Mouse (Mus musculus) lung, embryonic 14.5 days (tissue): ENCODE measurements around the gene Dhrs13. TPM values are rescaled to one million over a fixed set of nuclear protein-coding genes. Genes with fewer than 3 reads are reported as not detected.
A peak's percentile ranks its signal among the peaks of the same experiment; 100 is the strongest.

Experiments used
- ATAC-seq: fragments of 200-750 bp; cut with Nextera tagmentation; 2 replicates; pipeline ENCODE4 v1.8.0; 2017; ENCODE audit warnings: mild to moderate bottlenecking, moderate TSS enrichment, moderate library complexity; ENCODE audit not compliant: insufficient read depth
- DNase-seq: peaks from one replicate; pipeline ENCODE4 v3.0.0-alpha.2; 2015
- H3K27ac ChIP-seq: fragments of 300-500 bp; sonication (generic); 2 replicates; pipeline ENCODE4 v1.5.1; 2014; ENCODE audit warnings: low read depth, mild to moderate bottlenecking, moderate library complexity
- H3K27me3 ChIP-seq: fragments of 300-500 bp; sonication (generic); 2 replicates; pipeline ENCODE4 v1.6.1; 2014; ENCODE audit warnings: low read length, control low read depth; ENCODE audit not compliant: insufficient read depth
- H3K36me3 ChIP-seq: fragments of 300-500 bp; sonication (generic); 2 replicates; pipeline ENCODE4 v1.6.1; 2014; ENCODE audit warnings: control low read depth; ENCODE audit not compliant: insufficient read depth
- H3K4me1 ChIP-seq: fragments of 300-500 bp; sonication (generic); 2 replicates; pipeline ENCODE4 v1.6.1; 2014; ENCODE audit warnings: antibody characterized with exemption, control low read depth; ENCODE audit not compliant: insufficient read depth
- H3K4me2 ChIP-seq: fragments of 300-500 bp; sonication (generic); 2 replicates; pipeline ENCODE4 v1.6.1; 2014; ENCODE audit warnings: mild to moderate bottlenecking
- H3K4me3 ChIP-seq: fragments of 300-500 bp; sonication (generic); 2 replicates; pipeline ENCODE4 v1.5.1; 2014; ENCODE audit warnings: low read depth, low read length
- H3K9ac ChIP-seq: fragments of 300-500 bp; sonication (generic); 2 replicates; pipeline ENCODE4 v1.6.1; 2014
- H3K9me3 ChIP-seq: fragments of 300-500 bp; sonication (generic); 2 replicates; pipeline ENCODE4 v1.6.1; 2016; ENCODE audit warnings: low read depth, low read length, control low read depth
- CTCF ChIP-seq: IDR thresholded peaks from 2 replicates; pipeline ENCODE4 v1.5.1; 2016; ENCODE audit warnings: antibody characterized with exemption, low read depth
- WGBS: fragments of 180-500 bp; shearing (Covaris S2); extraction: QIAGEN DNeasy Blood & Tissue Kit; methylation state at CpG from one replicate; pipeline ENCODE4 v1.1.7; 2014; 5-methylcytosine and 5-hydroxymethylcytosine counted together
- polyA plus RNA-seq: library from polyadenylated mRNA; unstranded; fragments of >200 nt; fragmentation: Nextera tagmentation; extraction: Ambion mirVana; gene quantifications from 2 replicates; pipeline ENCODE4 v1.2.1, GENCODE M21; 2014

The Dhrs13 gene
- polyA plus RNA-seq, 1 experiment from 2014 or later: 17.7 TPM

- no peak for ATAC-seq
Observed at GRCm38 (mm10) chr11:77989071-77989690, 42.9 kb upstream of the Dhrs13 start.

GRCm38 (mm10) chr11:77995556-77995955 is 36.5 kb upstream of the Dhrs13 start:
- H3K36me3 ChIP-seq: peaks cover 46% of the 10 kb centered on the region
- no peaks in the 10 kb centered on the region for H3K27me3 ChIP-seq
- TF ChIP-seq CTCF: no peak
- H3K4me2 ChIP-seq: no peak overlapping the region
- H3K9ac ChIP-seq: no peak overlapping the region
- 78% methylated on average over 1 of the region's 1 CpGs for WGBS
- no peak overlapping the region for H3K27ac ChIP-seq
- no peak overlapping the region for H3K4me3 ChIP-seq
- DNase-seq (no peak), ATAC-seq (no peak)
- H3K9me3 ChIP-seq: no peaks in the 10 kb centered on the region
- H3K4me1 ChIP-seq: no peaks in the 10 kb centered on the region

More at GRCm38 (mm10) chr11:77989071-77989690, 42.9 kb upstream of the Dhrs13 start:
- Histone ChIP-seq H3K27me3 (no peaks in the 10 kb centered on the region), H3K9ac (no peak overlapping the region), H3K36me3 (peaks cover 54% of the 10 kb centered on the region), H3K4me2 (no peak overlapping the region), H3K27ac (no peak overlapping the region), H3K4me3 (no peak overlapping the region), H3K9me3 (no peaks in the 10 kb centered on the region), H3K4me1 (no peaks in the 10 kb centered on the region)
- WGBS: 84% methylated on average over 13 of the region's 13 CpGs
- no peak for TF ChIP-seq CTCF
- DNase-seq: no peak

GRCm38 (mm10) chr11:78006446-78006845 is 25.6 kb upstream of the Dhrs13 start:
- WGBS: 89% methylated on average over 5 of the region's 5 CpGs
- DNase-seq: no peak
- Histone ChIP-seq H3K27me3 (no peaks in the 10 kb centered on the region), H3K4me1 (no peaks in the 10 kb centered on the region), H3K4me3 (no peak overlapping the region), H3K27ac (no peak overlapping the region), H3K9me3 (no peaks in the 10 kb centered on the region), H3K4me2 (no peak overlapping the region), H3K36me3 (peaks cover 64% of the 10 kb centered on the region), H3K9ac (no peak overlapping the region)
- no peak for TF ChIP-seq CTCF
- ATAC-seq: no peak

GRCm38 (mm10) chr11:78019676-78020075 is 12.4 kb upstream of the Dhrs13 start:
- no peak overlapping the region for H3K4me3 ChIP-seq
- ATAC-seq (peak; percentile 69; the same call in 1 of the 2 replicates), DNase-seq (peak; percentile 93)
- peaks cover 94% of the 10 kb centered on the region for H3K36me3 ChIP-seq
- WGBS: 18% methylated on average over 4 of the region's 4 CpGs
- H3K4me2 ChIP-seq: no peak overlapping the region
- H3K27me3 ChIP-seq: no peaks in the 10 kb centered on the region
- H3K9me3 ChIP-seq: no peaks in the 10 kb centered on the region
- peak; percentile 94 for TF ChIP-seq CTCF
- H3K9ac ChIP-seq: no peak overlapping the region
- H3K27ac ChIP-seq: no peak overlapping the region
- H3K4me1 ChIP-seq: no peaks in the 10 kb centered on the region

GRCm38 (mm10) chr11:78023607-78024006 is 8.5 kb upstream of the Dhrs13 start:
- Histone ChIP-seq H3K4me3 (no peak overlapping the region), H3K9ac (no peak overlapping the region), H3K27me3 (no peaks in the 10 kb centered on the region), H3K4me2 (no peak overlapping the region), H3K27ac (no peak overlapping the region), H3K9me3 (no peaks in the 10 kb centered on the region), H3K36me3 (peaks cover 92% of the 10 kb centered on the region), H3K4me1 (no peaks in the 10 kb centered on the region)
- peak; percentile 42 for TF ChIP-seq CTCF
- DNase-seq (peak; percentile 48), ATAC-seq (no peak)
- 80% methylated on average over 8 of the region's 8 CpGs for WGBS

- DNase-seq (no peak), ATAC-seq (no peak)
- Histone ChIP-seq H3K9me3 (no peaks in the 10 kb centered on the region), H3K27ac (no peak overlapping the region), H3K36me3 (peaks cover 56% of the 10 kb centered on the region), H3K4me3 (no peak overlapping the region), H3K9ac (no peak overlapping the region), H3K27me3 (no peaks in the 10 kb centered on the region), H3K4me1 (0 out of 2 replicates have a peak, but pooled peaks cover 4% of the 10 kb centered on the region), H3K4me2 (no peak overlapping the region)
- WGBS: 87% methylated on average over 8 of the region's 8 CpGs
- no peak for TF ChIP-seq CTCF
Observed at GRCm38 (mm10) chr11:78029240-78029639, 2.8 kb upstream of the Dhrs13 start.

GRCm38 (mm10) chr11:78030600-78030999 is 1.5 kb upstream of the Dhrs13 start:
- no peak for TF ChIP-seq CTCF
- Histone ChIP-seq H3K4me1 (0 out of 2 replicates have a peak, but pooled peaks cover 4% of the 10 kb centered on the region), H3K27me3 (no peaks in the 10 kb centered on the region), H3K9me3 (no peaks in the 10 kb centered on the region), H3K9ac (no peak overlapping the region), H3K4me3 (no peak overlapping the region), H3K27ac (no peak overlapping the region), H3K4me2 (no peak overlapping the region), H3K36me3 (peaks cover 51% of the 10 kb centered on the region)
- no peak for DNase-seq
- WGBS: 66% methylated on average over 2 of the region's 2 CpGs
- no peak for ATAC-seq
